Mouse (Mus musculus) midbrain, embryonic 11.5 days (tissue): Measurements from ENCODE around the gene Dennd5a. TPM values are rescaled to one million over a fixed set of nuclear protein-coding genes. Genes with fewer than 3 reads are reported as not detected.

Experiments
- ATAC-seq: fragments of 200-750 bp; cut with Nextera tagmentation; 2 replicates; pipeline ENCODE4 v1.8.0; 2017; ENCODE audit warnings: moderate TSS enrichment, moderate library complexity; ENCODE audit not compliant: low FRiP score
- DNase-seq: peaks from one replicate; pipeline ENCODE4 v3.0.0; 2015; ENCODE audit warnings: low spot score; ENCODE audit errors: missing footprints
- H3K27ac ChIP-seq: fragments of 300-500 bp; sonication (generic); 2 replicates; pipeline ENCODE4 v1.5.1; 2014; ENCODE audit warnings: low read depth, low read length
- H3K27me3 ChIP-seq: fragments of 300-500 bp; sonication (generic); 2 replicates; pipeline ENCODE4 v1.6.1; 2014; ENCODE audit warnings: mild to moderate bottlenecking, low read length, moderate library complexity, mixed read lengths; ENCODE audit not compliant: control insufficient read depth, insufficient read depth
- H3K36me3 ChIP-seq: fragments of 300-500 bp; sonication (generic); 2 replicates; pipeline ENCODE4 v1.6.1; 2014; ENCODE audit warnings: mild to moderate bottlenecking, low read length, moderate library complexity, mixed read lengths; ENCODE audit not compliant: control insufficient read depth, insufficient read depth
- H3K4me1 ChIP-seq: fragments of 300-500 bp; sonication (generic); 2 replicates; pipeline ENCODE4 v1.6.1; 2014; ENCODE audit warnings: low read length; ENCODE audit not compliant: control insufficient read depth, insufficient read depth
- H3K4me2 ChIP-seq: fragments of 300-500 bp; sonication (generic); 2 replicates; pipeline ENCODE4 v1.6.1; 2014; ENCODE audit warnings: mild to moderate bottlenecking, moderate library complexity
- H3K4me3 ChIP-seq: fragments of 300-500 bp; sonication (generic); 2 replicates; pipeline ENCODE4 v1.5.1; 2014; ENCODE audit warnings: low read depth, low read length
- H3K9ac ChIP-seq: fragments of 300-500 bp; sonication (generic); 2 replicates; pipeline ENCODE4 v1.6.1; 2014; ENCODE audit warnings: low read length
- H3K9me3 ChIP-seq: fragments of 300-500 bp; sonication (generic); 2 replicates; pipeline ENCODE4 v1.6.1; 2016; ENCODE audit warnings: low read length; ENCODE audit not compliant: control insufficient read depth
- WGBS: fragments of 180-500 bp; shearing (Covaris S2); extraction: QIAGEN DNeasy Blood & Tissue Kit; methylation state at CpG from one replicate; pipeline ENCODE4 v1.1.7; 2014; 5-methylcytosine and 5-hydroxymethylcytosine counted together
- polyA plus RNA-seq: library from polyadenylated mRNA; unstranded; fragments of >200 nt; fragmentation: Nextera tagmentation; extraction: Ambion mirVana; gene quantifications from 2 replicates; pipeline ENCODE4 v1.2.1, GENCODE M21; 2014

Gene Dennd5a
- polyA plus RNA-seq, 1 experiment from 2014 or later, result 53.0 TPM

GRCm38 (mm10) chr7:109958843-109959715 is 1.2 kb downstream of the Dennd5a start:
- Histone ChIP-seq H3K4me3 (peak overlapping the region; percentile 92), H3K27me3 (no peaks in the 10 kb centered on the region), H3K4me1 (peaks cover 24% of the 10 kb centered on the region), H3K4me2 (peak overlapping the region; percentile 82), H3K9ac (peak overlapping the region; percentile 96), H3K36me3 (no peaks in the 10 kb centered on the region), H3K9me3 (no peaks in the 10 kb centered on the region; the same call in 1 of the 2 replicates), H3K27ac (peak overlapping the region; percentile 85)
- peak; percentile 89 for DNase-seq
- no peak for ATAC-seq
- 8% methylated on average over 18 of the region's 18 CpGs for WGBS

DNA sequence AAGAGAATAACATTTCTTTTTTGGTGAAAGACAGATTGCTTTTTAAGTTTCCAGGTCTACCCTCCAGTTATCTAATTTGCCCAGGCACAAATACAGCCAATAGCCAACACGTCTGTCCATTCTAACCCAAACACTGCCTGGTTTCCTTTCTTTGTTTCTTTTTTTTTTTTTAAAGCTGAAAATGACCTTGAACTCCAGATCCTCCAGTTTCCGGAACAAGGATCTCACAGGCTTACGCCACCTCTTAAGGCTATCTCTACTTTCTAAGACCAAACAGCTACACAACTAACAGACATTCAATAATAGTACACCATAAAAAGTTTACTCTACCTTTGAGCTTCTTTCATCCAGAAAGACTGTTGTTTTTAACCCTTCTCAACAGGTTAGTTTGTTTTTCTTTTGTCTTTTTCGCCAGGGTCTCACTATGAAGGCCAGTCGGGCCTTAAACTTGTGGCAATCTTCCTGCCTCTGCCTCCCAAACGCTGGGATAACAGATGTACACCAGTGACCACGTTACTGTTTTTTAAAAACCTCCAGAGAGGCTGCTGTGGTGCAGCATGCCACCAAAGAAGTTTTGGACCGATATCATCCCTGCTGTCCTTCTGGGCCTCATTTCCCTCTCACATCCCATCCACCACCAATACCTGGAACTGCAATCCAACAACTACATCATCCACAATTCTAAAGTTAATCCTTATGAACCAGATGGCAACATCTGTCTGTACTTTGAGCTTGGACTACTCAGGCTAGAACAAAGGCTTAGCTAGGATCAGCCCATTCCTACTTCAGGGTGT is 2.1 kb downstream of the Dennd5a start:
- H3K9ac ChIP-seq, result peak overlapping the region; percentile 96

DNA sequence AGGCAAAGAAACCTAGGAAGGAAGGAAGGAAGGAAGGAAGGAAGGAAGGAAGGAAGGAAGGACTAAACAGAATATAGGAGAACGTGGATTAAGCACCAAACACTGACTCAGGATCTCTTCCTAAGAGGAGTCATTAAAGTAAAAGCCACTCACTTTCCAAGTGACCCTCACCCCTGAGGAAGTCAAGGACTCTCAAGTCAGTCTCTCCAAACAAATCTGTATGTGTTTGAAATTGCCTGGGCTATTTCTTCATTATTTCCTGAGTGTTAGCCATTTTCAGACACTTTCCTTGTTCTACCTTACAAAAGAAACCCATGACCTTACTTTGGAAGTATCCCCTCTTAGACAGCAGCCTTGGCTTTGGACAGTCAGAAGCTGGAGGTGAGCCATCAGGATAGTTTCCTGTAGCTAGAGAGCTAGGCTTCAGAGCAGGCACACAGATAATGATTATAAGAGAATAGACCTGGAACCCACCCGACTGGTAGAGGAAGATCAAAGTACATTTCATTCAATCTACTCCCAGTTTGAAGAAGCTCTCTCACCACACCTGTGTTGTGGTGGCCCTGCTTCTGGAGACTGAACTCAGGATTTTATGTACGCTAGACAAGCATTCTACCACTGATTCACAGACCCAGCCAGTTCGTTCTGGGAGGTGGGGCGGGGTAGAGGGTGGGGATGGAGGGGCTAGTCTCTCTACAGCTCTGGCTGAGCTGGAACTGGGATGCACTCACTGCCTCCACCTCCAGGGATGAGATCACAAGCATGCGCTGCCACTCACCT is 5.5 kb downstream of the Dennd5a start:
- H3K4me2 ChIP-seq, result no peak overlapping the region
- no peaks in the 10 kb centered on the region for H3K9me3 ChIP-seq
- no peaks in the 10 kb centered on the region for H3K27me3 ChIP-seq
- no peaks in the 10 kb centered on the region for H3K36me3 ChIP-seq
- no peak overlapping the region for H3K27ac ChIP-seq
- H3K4me3 ChIP-seq, result no peak overlapping the region
- 70% methylated on average over 6 of the region's 6 CpGs for WGBS
- ATAC-seq (no peak), DNase-seq (no peak)
- H3K9ac ChIP-seq, result no peak overlapping the region
- peaks cover 20% of the 10 kb centered on the region for H3K4me1 ChIP-seq

More for the DNA sequence above, 2.1 kb downstream of the Dennd5a start:
- Histone ChIP-seq H3K36me3 (no peaks in the 10 kb centered on the region), H3K27me3 (no peaks in the 10 kb centered on the region), H3K27ac (no peak overlapping the region), H3K9me3 (no peaks in the 10 kb centered on the region), H3K4me2 (peak overlapping the region; percentile 82), H3K4me3 (peak overlapping the region; percentile 92; the same call in 1 of the 2 replicates), H3K4me1 (peaks cover 24% of the 10 kb centered on the region)
- 78% methylated on average over 8 of the region's 8 CpGs for WGBS
- no peak for ATAC-seq
- DNase-seq, result no peak

DNA sequence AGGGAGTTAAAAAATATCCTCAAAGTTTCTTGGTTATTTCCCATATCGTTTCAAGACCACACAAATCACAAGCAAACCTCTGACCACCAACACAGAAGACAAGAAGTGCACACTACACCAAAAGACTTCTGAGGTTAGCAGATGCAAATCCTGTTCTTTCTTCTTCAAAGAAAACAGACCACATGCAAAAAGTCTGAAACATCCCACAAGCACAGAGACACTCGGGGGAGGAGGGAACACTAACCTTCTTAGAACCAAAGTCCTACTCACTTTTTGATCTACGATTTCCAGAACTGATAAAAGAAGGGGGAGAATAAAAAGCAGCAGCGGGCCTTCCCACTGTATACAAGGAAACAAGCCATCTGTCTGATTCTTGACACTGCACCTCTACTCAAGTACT is 9.0 kb downstream of the Dennd5a start:
- no peak overlapping the region for H3K4me3 ChIP-seq
- no peaks in the 10 kb centered on the region for H3K36me3 ChIP-seq
- H3K4me1 ChIP-seq, result no peaks in the 10 kb centered on the region
- DNase-seq (no peak), ATAC-seq (no peak)
- H3K9ac ChIP-seq, result no peak overlapping the region
- H3K27me3 ChIP-seq, result no peaks in the 10 kb centered on the region
- H3K27ac ChIP-seq, result no peak overlapping the region
- 83% methylated on average over 4 of the region's 4 CpGs for WGBS
- no peak overlapping the region for H3K4me2 ChIP-seq
- H3K9me3 ChIP-seq, result no peaks in the 10 kb centered on the region

DNA sequence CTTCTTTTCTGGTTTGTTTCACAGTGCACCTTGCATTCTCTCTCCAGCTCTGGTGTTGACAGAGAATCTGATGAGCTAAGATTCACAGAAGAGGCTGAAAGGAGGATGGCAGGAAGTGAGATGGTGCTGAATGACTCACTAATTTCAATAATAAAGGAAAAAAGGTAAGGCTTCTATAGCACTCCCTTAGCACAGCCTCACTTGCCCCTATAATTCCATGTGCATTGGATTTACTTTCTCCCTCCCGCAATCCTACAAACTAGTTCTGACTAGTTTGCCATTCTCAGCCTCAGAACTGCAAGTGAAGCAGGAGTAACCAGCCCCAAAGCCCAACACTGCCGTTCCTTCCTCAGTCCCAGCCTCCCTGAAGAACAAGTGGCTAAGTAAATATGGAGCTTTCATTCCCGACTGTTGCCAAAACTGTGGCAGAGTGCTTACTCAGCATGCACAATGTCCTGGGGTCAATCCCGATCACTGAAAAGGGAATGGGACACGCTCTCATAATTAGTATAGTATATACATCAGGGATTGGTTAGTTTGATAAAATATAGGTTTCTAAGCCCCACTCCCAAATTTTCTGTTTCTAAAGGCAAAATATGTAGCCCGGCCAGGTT is 15.7 kb downstream of the Dennd5a start:
- Histone ChIP-seq H3K4me1 (no peaks in the 10 kb centered on the region), H3K9ac (no peak overlapping the region), H3K4me2 (no peak overlapping the region), H3K9me3 (no peaks in the 10 kb centered on the region), H3K36me3 (no peaks in the 10 kb centered on the region), H3K27ac (no peak overlapping the region), H3K4me3 (no peak overlapping the region), H3K27me3 (no peaks in the 10 kb centered on the region)
- DNase-seq (no peak), ATAC-seq (no peak)
- 75% methylated on average over 6 of the region's 6 CpGs for WGBS

GRCm38 (mm10) chr7:109929628-109930027 is 30.6 kb downstream of the Dennd5a start:
- no peak for DNase-seq
- Histone ChIP-seq H3K9me3 (no peaks in the 10 kb centered on the region), H3K9ac (no peak overlapping the region), H3K4me1 (no peaks in the 10 kb centered on the region; the same call in 1 of the 2 replicates), H3K36me3 (peaks cover 8% of the 10 kb centered on the region; the same call in 1 of the 2 replicates), H3K27me3 (no peaks in the 10 kb centered on the region), H3K4me3 (no peak overlapping the region), H3K27ac (no peak overlapping the region), H3K4me2 (no peak overlapping the region)
- no peak for ATAC-seq

- H3K27me3 ChIP-seq, result no peaks in the 10 kb centered on the region
- DNase-seq (no peak), ATAC-seq (no peak)
- no peak overlapping the region for H3K4me2 ChIP-seq
- no peaks in the 10 kb centered on the region; the same call in 1 of the 2 replicates for H3K4me1 ChIP-seq
- no peak overlapping the region for H3K9ac ChIP-seq
- 89% methylated on average over 6 of the region's 6 CpGs for WGBS
- no peak overlapping the region for H3K4me3 ChIP-seq
- H3K36me3 ChIP-seq, result peaks cover 2% of the 10 kb centered on the region; the same call in 1 of the 2 replicates
- no peaks in the 10 kb centered on the region for H3K9me3 ChIP-seq
- no peak overlapping the region for H3K27ac ChIP-seq
Measured at GRCm38 (mm10) chr7:109928365-109928764, 31.9 kb downstream of the Dennd5a start.

- H3K9me3 ChIP-seq, result no peaks in the 10 kb centered on the region
- H3K36me3 ChIP-seq, result peaks cover 9% of the 10 kb centered on the region
- no peak for ATAC-seq
- no peak overlapping the region for H3K9ac ChIP-seq
- no peak overlapping the region for H3K4me3 ChIP-seq
- no peak for DNase-seq
- H3K4me2 ChIP-seq, result no peak overlapping the region
- no peaks in the 10 kb centered on the region; the same call in 1 of the 2 replicates for H3K4me1 ChIP-seq
- no peaks in the 10 kb centered on the region for H3K27me3 ChIP-seq
- H3K27ac ChIP-seq, result no peak overlapping the region
- 82% methylated on average over 2 of the region's 2 CpGs for WGBS
Measured at GRCm38 (mm10) chr7:109924965-109925364, 35.3 kb downstream of the Dennd5a start.
